Mouse (Mus musculus): ENCODE measurements at regions not wholly inside any gene's neighbourhood (a gene's known extent, or its start where the extent isn't known, plus 50 kb on each side); places are given as distances from the start of the nearest gene placed in this dataset.

GRCm38 (mm10) chr17:85889746-85890532 is 201.9 kb upstream of the Six2 start:
- H3K9me3 ChIP-seq (replicated peaks; ENCODE audit: control insufficient read depth, insufficient read depth, low read length, poor library complexity, severe bottlenecking) = no peaks in the 10 kb centered on the region
- TF ChIP-seq EP300 (IDR thresholded peaks at IDR 0.05; ENCODE audit: insufficient read depth, low read depth, low read length) (no peak), CTCF (IDR thresholded peaks at IDR 0.05; ENCODE audit: low read depth, low read length) (no peak), POLR2A (IDR thresholded peaks at IDR 0.05; ENCODE audit: insufficient read depth, low read length) (no peak)
- H3K4me1 ChIP-seq (ENCODE audit: control insufficient read depth, insufficient read depth, low read length) = no peaks in the 10 kb centered on the region
- H3K27me3 ChIP-seq (ENCODE audit: control insufficient read depth, insufficient read depth, low read length, poor library complexity, severe bottlenecking) = no peaks in the 10 kb centered on the region
- H3K9ac ChIP-seq (ENCODE audit: low read depth, poor library complexity, severe bottlenecking) = no peak overlapping the region
- H3K36me3 ChIP-seq (ENCODE audit: control insufficient read depth, insufficient read depth, low read length, poor library complexity, severe bottlenecking) = no peaks in the 10 kb centered on the region
- H3K4me3 ChIP-seq (ENCODE audit: low read depth, low read length) = no peak overlapping the region
- no peak overlapping the region for H3K27ac ChIP-seq (ENCODE audit: insufficient read depth, low read length)

DNA sequence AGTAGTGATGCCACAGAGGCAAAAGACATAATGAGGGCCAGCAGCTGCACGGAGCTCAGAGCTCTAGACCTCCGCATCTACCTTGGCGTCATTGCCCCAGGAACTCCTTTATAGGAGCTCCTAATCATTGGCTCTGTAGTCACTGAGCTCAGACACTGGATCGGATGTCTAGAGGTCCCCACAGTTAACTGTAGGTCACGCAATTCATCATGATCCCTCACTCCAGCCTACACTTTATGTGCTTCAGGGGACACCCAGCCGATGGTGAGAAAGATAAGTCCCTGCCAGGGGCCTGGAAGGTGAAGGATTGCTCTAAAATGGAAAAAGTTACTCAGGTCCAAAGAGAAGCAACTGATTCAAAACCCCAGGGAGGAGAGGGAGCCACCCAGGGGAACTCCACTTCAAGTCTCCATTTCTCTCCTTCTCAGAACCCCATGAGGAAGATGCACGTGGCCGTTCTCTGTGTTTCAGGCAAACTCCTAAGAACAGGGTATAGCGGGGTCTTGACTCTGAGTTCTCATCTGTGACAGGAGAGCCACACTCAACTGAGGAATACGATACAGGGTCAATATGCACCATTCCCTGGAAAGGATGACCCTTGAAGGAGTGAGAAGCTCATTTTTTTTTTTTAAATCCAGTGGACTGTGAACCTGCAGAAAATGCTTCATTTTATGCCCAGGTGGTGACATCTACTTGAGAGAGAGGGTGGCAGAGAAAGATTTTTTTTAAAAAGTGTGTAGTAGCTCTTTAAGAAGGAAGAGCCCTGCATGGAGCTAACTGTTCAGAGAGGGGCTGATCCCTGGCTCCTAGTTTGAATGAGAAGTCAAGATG is 200.7 kb upstream of the Six2 start:
- no peaks in the 10 kb centered on the region for H3K9me3 ChIP-seq (replicated peaks; ENCODE audit: control insufficient read depth, insufficient read depth, low read length, poor library complexity, severe bottlenecking)
- H3K4me3 ChIP-seq (ENCODE audit: low read depth, low read length) = no peak overlapping the region
- H3K4me1 ChIP-seq (ENCODE audit: control insufficient read depth, insufficient read depth, low read length) = no peaks in the 10 kb centered on the region
- no peaks in the 10 kb centered on the region for H3K27me3 ChIP-seq (ENCODE audit: control insufficient read depth, insufficient read depth, low read length, poor library complexity, severe bottlenecking)
- no peak overlapping the region for H3K9ac ChIP-seq (ENCODE audit: low read depth, poor library complexity, severe bottlenecking)
- no peaks in the 10 kb centered on the region for H3K36me3 ChIP-seq (ENCODE audit: control insufficient read depth, insufficient read depth, low read length, poor library complexity, severe bottlenecking)
- H3K27ac ChIP-seq (ENCODE audit: insufficient read depth, low read length) = no peak overlapping the region
- no peak for TF ChIP-seq CTCF (IDR thresholded peaks at IDR 0.05; ENCODE audit: low read depth, low read length)
- no peak for TF ChIP-seq POLR2A (IDR thresholded peaks at IDR 0.05; ENCODE audit: insufficient read depth, low read length)
- no peak for TF ChIP-seq EP300 (IDR thresholded peaks at IDR 0.05; ENCODE audit: insufficient read depth, low read depth, low read length)

GRCm38 (mm10) chr17:85886675-85887074 is 198.6 kb upstream of the Six2 start:
- Histone ChIP-seq H3K4me1 (ENCODE audit: control insufficient read depth, insufficient read depth, low read length) (no peaks in the 10 kb centered on the region), H3K27me3 (ENCODE audit: control insufficient read depth, insufficient read depth, low read length, poor library complexity, severe bottlenecking) (no peaks in the 10 kb centered on the region), H3K9ac (ENCODE audit: low read depth, poor library complexity, severe bottlenecking) (no peak overlapping the region), H3K4me3 (ENCODE audit: low read depth, low read length) (no peak overlapping the region), H3K27ac (ENCODE audit: insufficient read depth, low read length) (no peak overlapping the region), H3K9me3 (replicated peaks; ENCODE audit: control insufficient read depth, insufficient read depth, low read length, poor library complexity, severe bottlenecking) (no peaks in the 10 kb centered on the region), H3K36me3 (ENCODE audit: control insufficient read depth, insufficient read depth, low read length, poor library complexity, severe bottlenecking) (no peaks in the 10 kb centered on the region)
- no peak for TF ChIP-seq CTCF (IDR thresholded peaks at IDR 0.05; ENCODE audit: low read depth, low read length)
- TF ChIP-seq POLR2A (IDR thresholded peaks at IDR 0.05; ENCODE audit: insufficient read depth, low read length) = no peak
- TF ChIP-seq EP300 (IDR thresholded peaks at IDR 0.05; ENCODE audit: insufficient read depth, low read depth, low read length) = no peak

DNA sequence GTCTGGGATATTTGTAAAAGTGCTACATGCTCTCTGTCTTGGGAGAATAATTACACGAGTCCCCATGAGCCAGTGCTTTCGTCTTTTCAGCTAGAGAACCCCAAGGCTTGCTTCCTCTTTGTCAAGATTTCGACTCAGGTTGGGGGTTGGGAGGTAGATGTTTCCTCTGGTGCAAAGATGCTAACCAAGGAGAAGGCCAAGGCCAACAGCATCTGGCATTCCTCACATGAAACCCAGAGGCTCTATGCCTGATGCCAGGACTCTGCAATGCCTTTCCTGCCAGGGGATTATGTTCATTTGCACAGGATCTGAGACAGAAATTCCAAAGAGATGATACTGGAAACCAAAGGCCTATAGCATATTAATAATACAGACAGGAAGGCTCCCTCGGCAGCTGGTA is 198.2 kb upstream of the Six2 start:
- H3K36me3 ChIP-seq (ENCODE audit: control insufficient read depth, insufficient read depth, low read length, poor library complexity, severe bottlenecking) = no peaks in the 10 kb centered on the region
- H3K27me3 ChIP-seq (ENCODE audit: control insufficient read depth, insufficient read depth, low read length, poor library complexity, severe bottlenecking) = no peaks in the 10 kb centered on the region
- TF ChIP-seq CTCF (IDR thresholded peaks at IDR 0.05; ENCODE audit: low read depth, low read length) = no peak
- no peak for TF ChIP-seq POLR2A (IDR thresholded peaks at IDR 0.05; ENCODE audit: insufficient read depth, low read length)
- TF ChIP-seq EP300 (IDR thresholded peaks at IDR 0.05; ENCODE audit: insufficient read depth, low read depth, low read length) = no peak
- H3K9ac ChIP-seq (ENCODE audit: low read depth, poor library complexity, severe bottlenecking) = no peak overlapping the region
- no peak overlapping the region for H3K4me3 ChIP-seq (ENCODE audit: low read depth, low read length)
- H3K4me1 ChIP-seq (ENCODE audit: control insufficient read depth, insufficient read depth, low read length) = no peaks in the 10 kb centered on the region
- no peak overlapping the region for H3K27ac ChIP-seq (ENCODE audit: insufficient read depth, low read length)
- H3K9me3 ChIP-seq (replicated peaks; ENCODE audit: control insufficient read depth, insufficient read depth, low read length, poor library complexity, severe bottlenecking) = no peaks in the 10 kb centered on the region

DNA sequence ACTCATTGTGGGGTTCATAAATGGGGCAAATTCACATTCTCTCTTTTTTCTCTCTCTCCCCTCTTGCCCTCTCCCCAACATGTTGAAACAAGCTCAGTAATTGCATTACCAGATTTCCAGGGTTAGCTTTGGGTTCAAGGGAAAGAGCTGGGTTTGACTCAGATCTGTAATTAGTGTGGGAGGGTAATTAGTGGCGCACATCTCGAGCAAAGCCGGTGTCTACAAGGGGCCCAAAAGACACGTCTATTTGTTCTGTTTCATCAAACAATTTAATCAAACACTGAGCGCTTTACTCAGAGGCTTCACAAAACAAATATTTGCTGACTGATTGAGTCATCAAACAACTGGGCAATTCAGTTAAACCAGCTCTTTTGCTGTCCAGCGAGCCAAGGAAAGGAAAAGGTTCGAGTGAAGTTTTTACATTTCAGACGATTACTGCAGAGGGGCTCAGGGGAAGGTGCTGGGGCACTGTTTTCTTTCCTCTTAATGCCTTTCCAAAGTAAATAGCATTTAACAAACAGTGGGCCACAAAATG is 193.6 kb upstream of the Six2 start:
- Histone ChIP-seq H3K27ac (ENCODE audit: insufficient read depth, low read length) (no peak overlapping the region), H3K4me1 (ENCODE audit: control insufficient read depth, insufficient read depth, low read length) (no peaks in the 10 kb centered on the region), H3K27me3 (ENCODE audit: control insufficient read depth, insufficient read depth, low read length, poor library complexity, severe bottlenecking) (no peaks in the 10 kb centered on the region), H3K36me3 (ENCODE audit: control insufficient read depth, insufficient read depth, low read length, poor library complexity, severe bottlenecking) (no peaks in the 10 kb centered on the region), H3K9me3 (replicated peaks; ENCODE audit: control insufficient read depth, insufficient read depth, low read length, poor library complexity, severe bottlenecking) (no peaks in the 10 kb centered on the region), H3K9ac (ENCODE audit: low read depth, poor library complexity, severe bottlenecking) (no peak overlapping the region), H3K4me3 (ENCODE audit: low read depth, low read length) (no peak overlapping the region)
- no peak for TF ChIP-seq EP300 (IDR thresholded peaks at IDR 0.05; ENCODE audit: insufficient read depth, low read depth, low read length)
- TF ChIP-seq POLR2A (IDR thresholded peaks at IDR 0.05; ENCODE audit: insufficient read depth, low read length) = no peak
- TF ChIP-seq CTCF (IDR thresholded peaks at IDR 0.05; ENCODE audit: low read depth, low read length) = no peak
